Mouse (Mus musculus) yolk sac, embryonic 10.5 days (tissue): ENCODE measurements around the gene Mybpc2.

Source experiments
- DNase-seq: peaks from one replicate; pipeline ENCODE4 v3.0.0-alpha.2; 2017; ENCODE audit warnings: low spot score

Gene Mybpc2

GRCm38 (mm10) chr7:44524502-44524901, at the start of gene Mybpc2:
Gene Mybpc2, minus strand, starts transcription at chr7:44524656.
- DNase-seq, result no peak

- no peak for DNase-seq
Observed at GRCm38 (mm10) chr7:44572956-44573484, 48.6 kb upstream of the Mybpc2 start.

GRCm38 (mm10) chr7:44572213-44572701, 47.8 kb upstream of the Mybpc2 start, which contains the start of gene Napsa:
Gene Napsa, plus strand, starts transcription at chr7:44572380.
- no peak for DNase-seq

- no peak for DNase-seq
Observed at GRCm38 (mm10) chr7:44571811-44572210, 47.4 kb upstream of the Mybpc2 start.

- no peak for DNase-seq
Observed at GRCm38 (mm10) chr7:44570989-44571388, 46.5 kb upstream of the Mybpc2 start.

GRCm38 (mm10) chr7:44568803-44569202, 44.3 kb upstream of the Mybpc2 start:
- no peak for DNase-seq

- no peak for DNase-seq
Observed at GRCm38 (mm10) chr7:44565414-44565813, 41.0 kb upstream of the Mybpc2 start.

GRCm38 (mm10) chr7:44564486-44564885, 40.0 kb upstream of the Mybpc2 start:
- no peak for DNase-seq

GRCm38 (mm10) chr7:44563284-44563683, 38.8 kb upstream of the Mybpc2 start:
- DNase-seq, result no peak

- peak; percentile 53 for DNase-seq
Observed at GRCm38 (mm10) chr7:44560435-44561400, 36.3 kb upstream of the Mybpc2 start.

GRCm38 (mm10) chr7:44557629-44558028, 33.2 kb upstream of the Mybpc2 start:
- DNase-seq, result no peak

- DNase-seq, result peak; percentile 92
Observed at GRCm38 (mm10) chr7:44553826-44554225, 29.4 kb upstream of the Mybpc2 start, which contains the start of gene Nr1h2. Gene Nr1h2, minus strand, starts transcription at chr7:44553951.

- DNase-seq, result peak; percentile 88
Observed at GRCm38 (mm10) chr7:44553196-44553764, 28.8 kb upstream of the Mybpc2 start.

- no peak for DNase-seq
Observed at GRCm38 (mm10) chr7:44552141-44552908, 27.9 kb upstream of the Mybpc2 start.

GRCm38 (mm10) chr7:44551731-44552130, 27.3 kb upstream of the Mybpc2 start:
- no peak for DNase-seq

- DNase-seq, result no peak
Observed at GRCm38 (mm10) chr7:44551301-44551700, 26.8 kb upstream of the Mybpc2 start.

GRCm38 (mm10) chr7:44550409-44550678, 25.9 kb upstream of the Mybpc2 start:
- DNase-seq, result no peak

- no peak for DNase-seq
Observed at GRCm38 (mm10) chr7:44549621-44550408, 25.4 kb upstream of the Mybpc2 start.

- DNase-seq, result peak; percentile 99
Observed at GRCm38 (mm10) chr7:44548497-44549087, 24.1 kb upstream of the Mybpc2 start, which contains the start of gene Pold1. Gene Pold1, minus strand, starts transcription at chr7:44548849.

GRCm38 (mm10) chr7:44547725-44548124, 23.3 kb upstream of the Mybpc2 start:
- no peak for DNase-seq

- DNase-seq, result no peak
Observed at GRCm38 (mm10) chr7:44547041-44547440, 22.6 kb upstream of the Mybpc2 start.
